Mouse (Mus musculus): ENCODE data around the gene Slc26a1. TPM values are rescaled to one million over a fixed set of nuclear protein-coding genes. Genes with fewer than 3 reads are reported as not detected.
A peak's percentile ranks its signal among the peaks of the same experiment; 100 is the strongest.

Slc26a1 gene
- polyA plus RNA-seq, 1 experiment from 2014 or later: 3.3 TPM

DNA sequence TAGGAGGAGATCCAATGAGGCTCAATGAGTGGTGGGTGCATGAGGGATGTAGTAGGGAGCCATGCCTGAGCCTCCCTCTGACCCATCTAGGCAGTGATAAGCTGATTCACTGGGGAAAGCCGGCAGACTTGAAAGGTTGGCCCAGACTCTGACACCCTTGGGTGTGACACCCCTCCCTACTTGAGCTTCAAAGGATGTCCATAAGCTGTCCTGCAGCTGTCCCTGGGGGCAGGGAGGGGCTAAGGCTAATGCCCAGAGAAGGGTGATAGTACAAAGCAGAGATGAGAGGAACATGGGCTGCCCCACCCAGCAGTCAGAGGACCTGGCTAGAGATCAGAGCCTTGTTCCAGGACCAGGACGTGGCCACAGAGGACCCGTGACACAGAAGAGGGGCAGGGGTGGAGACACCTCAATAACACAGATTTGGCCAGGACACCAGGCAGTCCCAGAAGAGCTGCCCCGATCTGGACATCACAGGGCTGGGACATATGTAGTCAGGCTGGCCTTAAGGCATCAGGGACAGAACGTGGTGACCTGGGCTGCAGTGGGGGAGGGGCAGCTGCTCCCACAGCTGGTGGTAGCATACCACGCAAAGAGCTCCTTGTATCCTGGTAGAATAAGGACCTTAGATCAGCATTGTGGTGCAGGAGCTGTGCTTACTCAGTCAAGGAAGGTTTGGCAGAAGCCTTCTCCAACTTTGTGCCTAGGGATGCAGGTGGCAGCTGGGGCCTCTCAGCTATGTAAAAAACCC, 33.8 kb upstream of the Slc26a1 start:
- Histone ChIP-seq H3K9me3 (ENCODE audit: control insufficient read depth, low read length) (no peaks in the 10 kb centered on the region), H3K27me3 (ENCODE audit: control insufficient read depth, insufficient read depth, low read length) (no peaks in the 10 kb centered on the region), H3K27ac (ENCODE audit: low read depth, low read length) (no peak overlapping the region), H3K4me1 (ENCODE audit: control insufficient read depth, insufficient read depth, low read length) (no peaks in the 10 kb centered on the region), H3K4me3 (ENCODE audit: low read depth, low read length) (no peak overlapping the region), H3K4me2 (ENCODE audit: low read depth, low read length) (no peak overlapping the region), H3K36me3 (ENCODE audit: control insufficient read depth, insufficient read depth, low read length) (no peaks in the 10 kb centered on the region), H3K9ac (replicated peaks; ENCODE audit: low read depth, low read length) (no peak overlapping the region)
- WGBS: 62% methylated on average over 6 of the region's 6 CpGs
- ATAC-seq (ENCODE audit: low read depth): no peak

DNA sequence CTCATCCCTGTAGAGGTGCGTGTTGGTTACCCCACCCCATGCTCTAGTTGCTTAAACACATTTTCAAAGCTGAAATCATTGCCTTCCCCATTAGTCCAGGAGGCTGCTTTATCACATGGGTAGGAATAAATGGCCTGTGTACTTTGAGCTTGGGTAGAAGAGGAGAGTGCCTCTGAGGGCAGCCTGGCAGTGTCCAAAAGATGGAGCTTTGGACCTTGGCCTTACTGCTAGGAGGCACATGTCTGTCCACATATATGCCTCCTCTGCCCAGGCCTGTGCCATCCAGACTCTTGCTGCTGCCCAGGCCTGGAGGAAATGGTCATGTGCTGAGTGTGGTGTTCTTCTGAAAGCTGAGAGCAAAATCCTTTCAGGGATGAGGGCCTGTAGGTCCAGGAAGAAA, 33.0 kb upstream of the Slc26a1 start:
- Histone ChIP-seq H3K9me3 (ENCODE audit: control insufficient read depth, low read length) (no peaks in the 10 kb centered on the region), H3K36me3 (ENCODE audit: control insufficient read depth, insufficient read depth, low read length) (no peaks in the 10 kb centered on the region), H3K4me2 (ENCODE audit: low read depth, low read length) (no peak overlapping the region), H3K27ac (ENCODE audit: low read depth, low read length) (no peak overlapping the region), H3K4me1 (ENCODE audit: control insufficient read depth, insufficient read depth, low read length) (no peaks in the 10 kb centered on the region), H3K27me3 (ENCODE audit: control insufficient read depth, insufficient read depth, low read length) (no peaks in the 10 kb centered on the region), H3K4me3 (ENCODE audit: low read depth, low read length) (no peak overlapping the region), H3K9ac (replicated peaks; ENCODE audit: low read depth, low read length) (no peak overlapping the region)
- ATAC-seq (ENCODE audit: low read depth): no peak
- 96% methylated on average over 1 of the region's 1 CpGs for WGBS

DNA sequence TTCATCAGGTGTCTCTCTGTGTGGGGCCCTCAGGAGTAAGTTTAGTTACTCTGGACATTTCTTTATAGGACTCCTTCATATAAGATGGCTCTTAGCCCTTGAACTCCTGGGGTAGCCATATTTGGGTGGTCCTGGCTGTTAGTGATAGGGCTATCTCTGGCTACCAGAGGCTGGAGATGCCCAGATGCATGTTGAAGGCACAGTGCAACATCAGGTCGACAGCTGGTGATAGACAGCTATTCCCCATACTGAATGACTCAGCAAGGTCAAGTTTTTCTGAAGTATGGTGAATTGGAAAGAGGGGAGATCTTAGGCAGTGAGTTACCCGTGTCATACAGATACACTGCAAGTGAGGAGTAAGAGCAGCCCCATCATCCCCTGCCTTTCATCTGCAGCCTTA, 32.4 kb upstream of the Slc26a1 start:
- no peak overlapping the region for H3K9ac ChIP-seq (replicated peaks; ENCODE audit: low read depth, low read length)
- ATAC-seq (ENCODE audit: low read depth): no peak
- no peak overlapping the region for H3K27ac ChIP-seq (ENCODE audit: low read depth, low read length)
- H3K4me1 ChIP-seq (ENCODE audit: control insufficient read depth, insufficient read depth, low read length): no peaks in the 10 kb centered on the region
- no peaks in the 10 kb centered on the region for H3K27me3 ChIP-seq (ENCODE audit: control insufficient read depth, insufficient read depth, low read length)
- H3K4me3 ChIP-seq (ENCODE audit: low read depth, low read length): no peak overlapping the region
- no peaks in the 10 kb centered on the region for H3K36me3 ChIP-seq (ENCODE audit: control insufficient read depth, insufficient read depth, low read length)
- WGBS: 91% methylated on average over 2 of the region's 2 CpGs
- no peak overlapping the region for H3K4me2 ChIP-seq (ENCODE audit: low read depth, low read length)
- H3K9me3 ChIP-seq (ENCODE audit: control insufficient read depth, low read length): no peaks in the 10 kb centered on the region

DNA sequence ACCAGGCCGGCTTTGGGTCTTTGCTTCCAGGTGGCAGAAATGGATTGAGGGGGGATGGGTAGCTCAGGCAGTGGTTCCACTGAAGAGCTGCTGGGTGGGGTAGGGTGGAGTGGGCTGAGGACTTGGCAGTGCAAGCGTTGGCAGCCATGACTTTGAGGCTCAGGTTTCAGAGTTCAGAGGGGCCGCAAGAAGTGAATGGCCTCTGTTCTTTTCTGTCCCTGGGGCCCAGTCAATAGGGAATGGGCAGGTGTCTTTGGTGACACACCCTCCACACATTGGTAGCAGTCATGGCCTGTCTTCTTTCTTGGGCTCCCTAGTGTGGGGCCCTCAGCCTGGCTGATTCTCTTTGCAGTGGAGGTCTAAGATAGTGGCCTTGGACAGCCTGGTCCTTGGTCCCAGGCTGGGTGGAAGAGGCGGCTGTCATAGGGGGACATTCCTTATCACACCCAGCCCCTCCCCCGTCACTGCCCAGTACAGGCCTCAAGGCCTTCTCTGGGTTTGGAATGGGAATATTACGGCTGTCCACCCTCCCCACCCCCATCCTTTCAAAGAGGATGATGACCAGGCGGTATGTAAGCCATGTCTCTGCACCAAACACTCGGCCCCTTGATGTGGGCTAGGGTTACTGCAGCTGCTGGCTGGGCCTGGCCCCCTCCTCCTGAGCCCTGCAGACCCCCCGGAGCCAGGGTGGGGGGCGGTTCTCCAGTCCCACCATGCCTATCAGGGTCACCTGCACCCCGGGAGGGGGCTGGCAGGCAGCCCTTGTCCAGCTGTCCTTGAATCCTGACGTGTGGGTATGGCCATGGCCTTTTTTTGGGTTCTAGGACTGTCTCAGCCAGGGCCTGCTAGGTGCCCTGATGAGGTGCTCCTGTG, 28.6 kb upstream of the Slc26a1 start:
- no peak overlapping the region for H3K9ac ChIP-seq (replicated peaks; ENCODE audit: low read depth, low read length)
- no peak overlapping the region for H3K27ac ChIP-seq (ENCODE audit: low read depth, low read length)
- no peak for ATAC-seq (ENCODE audit: low read depth)
- no peaks in the 10 kb centered on the region for H3K9me3 ChIP-seq (ENCODE audit: control insufficient read depth, low read length)
- H3K36me3 ChIP-seq (ENCODE audit: control insufficient read depth, insufficient read depth, low read length): no peaks in the 10 kb centered on the region
- H3K4me3 ChIP-seq (ENCODE audit: low read depth, low read length): no peak overlapping the region
- 85% methylated on average over 12 of the region's 12 CpGs for WGBS
- H3K4me1 ChIP-seq (ENCODE audit: control insufficient read depth, insufficient read depth, low read length): no peaks in the 10 kb centered on the region
- no peak overlapping the region for H3K4me2 ChIP-seq (ENCODE audit: low read depth, low read length)
- H3K27me3 ChIP-seq (ENCODE audit: control insufficient read depth, insufficient read depth, low read length): no peaks in the 10 kb centered on the region

DNA sequence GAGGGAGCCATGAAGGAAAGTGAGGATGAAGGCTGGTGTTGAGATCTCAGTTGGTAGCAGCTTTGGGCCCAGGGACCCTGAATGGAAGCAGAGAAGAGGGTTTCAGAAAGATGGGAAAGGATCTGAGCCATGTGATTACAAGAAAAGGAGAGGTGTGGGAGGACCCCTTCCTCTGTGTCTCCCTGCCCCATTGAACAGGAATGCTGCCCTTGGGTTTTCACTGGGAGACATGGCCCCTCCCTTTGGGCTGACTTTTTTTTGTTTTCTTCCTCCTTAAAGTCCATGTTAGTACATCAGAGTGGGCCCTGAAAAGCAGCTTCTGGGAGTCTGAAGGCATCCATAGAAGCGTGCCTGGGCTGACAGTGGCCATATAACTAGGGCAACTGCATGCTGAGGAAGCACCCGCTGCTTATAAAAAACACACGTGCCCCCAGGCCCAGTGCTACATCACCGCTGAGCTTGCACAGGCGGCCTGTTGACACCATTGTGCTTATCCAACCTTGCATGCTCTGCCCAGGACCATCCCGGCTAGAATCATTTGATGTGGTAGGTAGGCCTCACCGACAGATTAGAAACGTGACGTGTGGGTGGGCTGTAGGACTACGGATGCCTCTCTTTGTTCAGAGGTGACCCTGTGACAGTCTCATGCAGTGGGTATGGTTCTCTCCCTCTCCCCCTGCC, 26.1 kb upstream of the Slc26a1 start:
- WGBS: 61% methylated on average over 10 of the region's 10 CpGs
- ATAC-seq (ENCODE audit: low read depth): no peak
- no peak overlapping the region for H3K9ac ChIP-seq (replicated peaks; ENCODE audit: low read depth, low read length)
- H3K36me3 ChIP-seq (ENCODE audit: control insufficient read depth, insufficient read depth, low read length): no peaks in the 10 kb centered on the region
- no peak overlapping the region for H3K27ac ChIP-seq (ENCODE audit: low read depth, low read length)
- H3K4me3 ChIP-seq (ENCODE audit: low read depth, low read length): no peak overlapping the region
- no peaks in the 10 kb centered on the region for H3K4me1 ChIP-seq (ENCODE audit: control insufficient read depth, insufficient read depth, low read length)
- H3K27me3 ChIP-seq (ENCODE audit: control insufficient read depth, insufficient read depth, low read length): no peaks in the 10 kb centered on the region
- no peak overlapping the region for H3K4me2 ChIP-seq (ENCODE audit: low read depth, low read length)
- H3K9me3 ChIP-seq (ENCODE audit: control insufficient read depth, low read length): no peaks in the 10 kb centered on the region

DNA sequence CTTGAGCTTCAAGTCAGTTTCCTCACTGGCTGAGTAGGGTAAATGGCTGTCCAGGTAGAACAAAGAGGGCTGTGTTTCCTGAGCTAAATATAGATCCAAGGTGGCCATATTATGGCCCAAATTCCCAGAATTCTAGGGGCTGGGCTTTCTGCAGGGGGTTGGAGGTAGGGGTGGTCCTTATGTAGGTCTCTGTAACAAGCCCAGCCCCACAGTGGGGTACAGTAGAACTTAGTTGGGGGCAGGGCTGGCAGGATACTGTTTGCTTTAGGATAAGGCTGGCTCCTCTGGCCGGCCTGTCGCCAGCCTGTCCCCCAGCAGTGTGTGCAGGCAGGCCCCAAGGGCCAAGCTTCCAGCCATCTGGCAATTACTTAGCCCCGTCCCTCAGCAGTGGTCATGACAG, 25.0 kb upstream of the Slc26a1 start:
- 63% methylated on average over 3 of the region's 3 CpGs for WGBS
- Histone ChIP-seq H3K4me3 (ENCODE audit: low read depth, low read length) (no peak overlapping the region), H3K27me3 (ENCODE audit: control insufficient read depth, insufficient read depth, low read length) (no peaks in the 10 kb centered on the region)

DNA sequence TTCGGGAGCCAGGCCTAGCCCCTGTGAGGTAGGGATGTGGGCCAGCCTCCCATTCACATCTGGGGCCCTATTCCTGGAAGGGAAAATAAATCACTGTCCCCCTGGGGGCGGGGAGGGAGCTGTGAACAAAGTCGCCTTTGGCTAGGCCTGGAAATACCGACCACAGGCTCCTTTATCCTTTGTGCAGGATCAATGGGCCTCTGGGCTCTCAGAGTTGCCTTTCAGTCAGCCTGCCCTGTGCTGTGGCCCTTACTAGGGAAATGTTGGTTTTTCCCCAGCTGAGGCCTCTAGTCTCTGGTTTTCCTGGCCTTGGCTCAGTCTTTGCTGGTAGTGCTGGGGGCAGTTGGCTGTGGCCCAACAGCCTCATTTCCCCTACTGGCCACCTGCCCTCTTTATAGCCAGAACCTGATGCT, 22.0 kb upstream of the Slc26a1 start:
- H3K27ac ChIP-seq (ENCODE audit: low read depth, low read length): peak overlapping the region; percentile 22; the same call in 1 of the 2 replicates
- H3K27me3 ChIP-seq (ENCODE audit: control insufficient read depth, insufficient read depth, low read length): peaks cover 6% of the 10 kb centered on the region; the same call in 1 of the 2 replicates
- ATAC-seq (ENCODE audit: low read depth): peak; percentile 19; the same call in 1 of the 2 replicates
- H3K9me3 ChIP-seq (ENCODE audit: control insufficient read depth, low read length): no peaks in the 10 kb centered on the region
- no peak overlapping the region for H3K9ac ChIP-seq (replicated peaks; ENCODE audit: low read depth, low read length)
- H3K4me3 ChIP-seq (ENCODE audit: low read depth, low read length): no peak overlapping the region
- 3% methylated on average over 4 of the region's 4 CpGs for WGBS
- no peaks in the 10 kb centered on the region for H3K36me3 ChIP-seq (ENCODE audit: control insufficient read depth, insufficient read depth, low read length)
- no peak overlapping the region for H3K4me2 ChIP-seq (ENCODE audit: low read depth, low read length)
- 0 out of 2 replicates have a peak, but pooled peaks cover 4% of the 10 kb centered on the region for H3K4me1 ChIP-seq (ENCODE audit: control insufficient read depth, insufficient read depth, low read length)

More for the DNA sequence above, 25.0 kb upstream of the Slc26a1 start:
- H3K9ac ChIP-seq (replicated peaks; ENCODE audit: low read depth, low read length): no peak overlapping the region
- no peak overlapping the region for H3K4me2 ChIP-seq (ENCODE audit: low read depth, low read length)
- no peak overlapping the region for H3K27ac ChIP-seq (ENCODE audit: low read depth, low read length)
- H3K4me1 ChIP-seq (ENCODE audit: control insufficient read depth, insufficient read depth, low read length): no peaks in the 10 kb centered on the region
- ATAC-seq (ENCODE audit: low read depth): no peak
- no peaks in the 10 kb centered on the region for H3K9me3 ChIP-seq (ENCODE audit: control insufficient read depth, low read length)
- no peaks in the 10 kb centered on the region for H3K36me3 ChIP-seq (ENCODE audit: control insufficient read depth, insufficient read depth, low read length)

DNA sequence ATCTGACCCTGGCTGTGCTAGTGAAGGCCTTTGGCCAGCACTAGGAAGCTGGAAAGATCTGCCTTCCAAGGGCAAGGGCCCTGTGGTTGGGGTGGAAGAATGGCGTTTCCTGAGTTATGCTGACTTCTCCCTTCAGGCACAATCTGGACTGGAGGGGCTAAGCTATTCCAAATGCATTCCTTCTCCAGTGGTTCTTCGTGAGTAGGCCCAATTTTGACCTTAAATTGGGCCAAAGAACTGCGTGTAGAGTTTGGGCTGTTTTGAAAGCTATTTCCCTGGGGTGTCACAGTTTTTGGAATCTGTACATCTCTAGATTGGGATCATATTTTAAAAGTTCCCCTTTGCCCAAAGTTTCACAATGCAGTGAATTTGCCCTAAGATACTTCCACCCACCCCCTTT, 21.2 kb upstream of the Slc26a1 start:
- peaks cover 6% of the 10 kb centered on the region; the same call in 1 of the 2 replicates for H3K27me3 ChIP-seq (ENCODE audit: control insufficient read depth, insufficient read depth, low read length)
- H3K4me3 ChIP-seq (ENCODE audit: low read depth, low read length): no peak overlapping the region
- no peak overlapping the region; the same call in 1 of the 2 replicates for H3K27ac ChIP-seq (ENCODE audit: low read depth, low read length)
- 71% methylated on average over 3 of the region's 3 CpGs for WGBS
- ATAC-seq (ENCODE audit: low read depth): no peak
- H3K9me3 ChIP-seq (ENCODE audit: control insufficient read depth, low read length): no peaks in the 10 kb centered on the region
- 0 out of 2 replicates have a peak, but pooled peaks cover 4% of the 10 kb centered on the region for H3K4me1 ChIP-seq (ENCODE audit: control insufficient read depth, insufficient read depth, low read length)
- no peak overlapping the region for H3K4me2 ChIP-seq (ENCODE audit: low read depth, low read length)
- H3K9ac ChIP-seq (replicated peaks; ENCODE audit: low read depth, low read length): no peak overlapping the region
- no peaks in the 10 kb centered on the region for H3K36me3 ChIP-seq (ENCODE audit: control insufficient read depth, insufficient read depth, low read length)
